Mouse (Mus musculus): Measurements from ENCODE around the gene Abca9. TPM values are rescaled to one million over a fixed set of nuclear protein-coding genes. Genes with fewer than 3 reads are reported as not detected.
A peak's percentile ranks its signal among the peaks of the same experiment; 100 is the strongest.

Abca9 gene
- 10 to 100 TPM; 20.9 to 26.2 TPM for total RNA-seq (2021)
- long read RNA-seq, experiment 1, full-length matches to known transcripts, result 2 of 7 reads
- long read RNA-seq, experiment 1, partial matches to known transcripts, result 4 of 7 reads
- long read RNA-seq, experiment 1, other reads (novel, unspliced or antisense), result 1 of 7 reads
- long read RNA-seq, experiment 2, full-length matches to known transcripts, result 3 of 9 reads
- long read RNA-seq, experiment 2, partial matches to known transcripts, result 4 of 9 reads
- long read RNA-seq, experiment 2, other reads (novel, unspliced or antisense), result 2 of 9 reads

- DNase-seq, result peak; percentile 27
Measured at GRCm38 (mm10) chr11:110167459-110168251, at the start of gene Abca9. Abca9 (minus strand) TSS chr11:110168196.

GRCm38 (mm10) chr11:110217118-110217517 is 49.1 kb upstream of the Abca9 start:
- DNase-seq, result no peak

GRCm38 (mm10) chr11:110203930-110204329 is 35.9 kb upstream of the Abca9 start:
- no peak for DNase-seq

GRCm38 (mm10) chr11:110198882-110199281 is 30.9 kb upstream of the Abca9 start:
- DNase-seq, result no peak

GRCm38 (mm10) chr11:110196561-110197306 is 28.7 kb upstream of the Abca9 start:
- DNase-seq, result no peak

- DNase-seq, result no peak
Measured at GRCm38 (mm10) chr11:110195310-110195709, 27.3 kb upstream of the Abca9 start.

- DNase-seq, result no peak
Measured at GRCm38 (mm10) chr11:110171212-110171611, 3.2 kb upstream of the Abca9 start.

GRCm38 (mm10) chr11:110165822-110166221 is 2.2 kb downstream of the Abca9 start:
- no peak for DNase-seq

- no peak for DNase-seq
Measured at GRCm38 (mm10) chr11:110165409-110165808, 2.6 kb downstream of the Abca9 start.

- DNase-seq, result no peak
Measured at GRCm38 (mm10) chr11:110157059-110157458, 10.9 kb downstream of the Abca9 start.

- no peak for DNase-seq
Measured at GRCm38 (mm10) chr11:110155985-110156384, 12.0 kb downstream of the Abca9 start.

- no peak for DNase-seq
Measured at GRCm38 (mm10) chr11:110147640-110148039, 20.4 kb downstream of the Abca9 start.

- DNase-seq, result no peak
Measured at GRCm38 (mm10) chr11:110145421-110145820, 22.6 kb downstream of the Abca9 start.

- no peak for DNase-seq
Measured at GRCm38 (mm10) chr11:110130760-110131159, 37.2 kb downstream of the Abca9 start.

- no peak for DNase-seq
Measured at GRCm38 (mm10) chr11:110111137-110111536, 56.9 kb downstream of the Abca9 start.

- DNase-seq, result no peak
Measured at GRCm38 (mm10) chr11:110101437-110101836, 66.6 kb downstream of the Abca9 start.

- DNase-seq, result no peak
Measured at GRCm38 (mm10) chr11:110098901-110099300, 69.1 kb downstream of the Abca9 start.

GRCm38 (mm10) chr11:110097465-110097864 is 70.5 kb downstream of the Abca9 start:
- DNase-seq, result no peak

GRCm38 (mm10) chr11:110095858-110096257 is 72.1 kb downstream of the Abca9 start, which contains the start of gene Abca8a:
Abca8a (minus strand) TSS chr11:110095978.
- no peak for DNase-seq

GRCm38 (mm10) chr11:110094846-110095380 is 73.1 kb downstream of the Abca9 start:
- DNase-seq, result no peak

GRCm38 (mm10) chr11:110094236-110094635 is 73.8 kb downstream of the Abca9 start:
- DNase-seq, result no peak

- DNase-seq, result no peak
Measured at GRCm38 (mm10) chr11:110091328-110091727, 76.7 kb downstream of the Abca9 start.
